Mouse (Mus musculus): ENCODE measurements at regions not wholly inside any gene's neighbourhood (a gene's known extent, or its start where the extent isn't known, plus 50 kb on each side); places are given as distances from the start of the nearest gene placed in this dataset.

GRCm38 (mm10) chr4:131304361-131304777 is 360.2 kb downstream of the Matn1 start:
- 60% methylated on average over 12 of the region's 12 CpGs for WGBS
- no peak overlapping the region for H3K27ac ChIP-seq (ENCODE audit: low read length)
- H3K9ac ChIP-seq (replicated peaks; ENCODE audit: low read depth, low read length): no peak overlapping the region
- no peak overlapping the region for H3K4me2 ChIP-seq (ENCODE audit: low read length)
- H3K4me3 ChIP-seq (replicated peaks; ENCODE audit: low read length): no peak overlapping the region
- no peaks in the 10 kb centered on the region for H3K36me3 ChIP-seq (ENCODE audit: control insufficient read depth, insufficient read depth)
- ATAC-seq: no peak
- H3K9me3 ChIP-seq (ENCODE audit: control insufficient read depth, low read length): no peaks in the 10 kb centered on the region
- peaks cover 11% of the 10 kb centered on the region for H3K4me1 ChIP-seq (replicated peaks; ENCODE audit: control insufficient read depth, insufficient read depth, low read length)
- H3K27me3 ChIP-seq (replicated peaks; ENCODE audit: control insufficient read depth, insufficient read depth, low read length): no peaks in the 10 kb centered on the region

- H3K27me3 ChIP-seq (replicated peaks; ENCODE audit: control insufficient read depth, insufficient read depth, low read length): no peaks in the 10 kb centered on the region
- no peak overlapping the region for H3K4me3 ChIP-seq (replicated peaks; ENCODE audit: low read length)
- no peaks in the 10 kb centered on the region for H3K36me3 ChIP-seq (ENCODE audit: control insufficient read depth, insufficient read depth)
- H3K9ac ChIP-seq (replicated peaks; ENCODE audit: low read depth, low read length): no peak overlapping the region
- no peak for ATAC-seq
- WGBS: 74% methylated on average over 3 of the region's 3 CpGs
- no peaks in the 10 kb centered on the region for H3K4me1 ChIP-seq (replicated peaks; ENCODE audit: control insufficient read depth, insufficient read depth, low read length)
- no peaks in the 10 kb centered on the region for H3K9me3 ChIP-seq (ENCODE audit: control insufficient read depth, low read length)
- H3K4me2 ChIP-seq (ENCODE audit: low read length): no peak overlapping the region
- H3K27ac ChIP-seq (ENCODE audit: low read length): no peak overlapping the region
These were observed 370.0 kb downstream of the Matn1 start for GRCm38 (mm10) chr4:131314231-131314630.

GRCm38 (mm10) chr4:131316041-131316440 is 371.9 kb downstream of the Matn1 start:
- Histone ChIP-seq H3K4me2 (ENCODE audit: low read length) (no peak overlapping the region), H3K4me1 (replicated peaks; ENCODE audit: control insufficient read depth, insufficient read depth, low read length) (no peaks in the 10 kb centered on the region), H3K36me3 (ENCODE audit: control insufficient read depth, insufficient read depth) (no peaks in the 10 kb centered on the region), H3K4me3 (replicated peaks; ENCODE audit: low read length) (no peak overlapping the region), H3K27me3 (replicated peaks; ENCODE audit: control insufficient read depth, insufficient read depth, low read length) (no peaks in the 10 kb centered on the region), H3K9me3 (ENCODE audit: control insufficient read depth, low read length) (no peaks in the 10 kb centered on the region), H3K9ac (replicated peaks; ENCODE audit: low read depth, low read length) (no peak overlapping the region), H3K27ac (ENCODE audit: low read length) (no peak overlapping the region)
- ATAC-seq: no peak
- 73% methylated on average over 3 of the region's 3 CpGs for WGBS

GRCm38 (mm10) chr4:131322323-131322722 is 378.1 kb downstream of the Matn1 start:
- no peak for ATAC-seq
- Histone ChIP-seq H3K27ac (ENCODE audit: low read length) (no peak overlapping the region), H3K9ac (replicated peaks; ENCODE audit: low read depth, low read length) (no peak overlapping the region), H3K4me1 (replicated peaks; ENCODE audit: control insufficient read depth, insufficient read depth, low read length) (no peaks in the 10 kb centered on the region; the same call in none of the 2 replicates), H3K4me2 (ENCODE audit: low read length) (no peak overlapping the region), H3K9me3 (ENCODE audit: control insufficient read depth, low read length) (no peaks in the 10 kb centered on the region), H3K27me3 (replicated peaks; ENCODE audit: control insufficient read depth, insufficient read depth, low read length) (no peaks in the 10 kb centered on the region), H3K36me3 (ENCODE audit: control insufficient read depth, insufficient read depth) (no peaks in the 10 kb centered on the region), H3K4me3 (replicated peaks; ENCODE audit: low read length) (no peak overlapping the region)
- whole genome bisulfite sequencing: 86% methylated on average over 5 of the region's 5 CpGs

- H3K4me1 ChIP-seq (replicated peaks; ENCODE audit: control insufficient read depth, insufficient read depth, low read length): no peaks in the 10 kb centered on the region; the same call in none of the 2 replicates
- no peaks in the 10 kb centered on the region for H3K27me3 ChIP-seq (replicated peaks; ENCODE audit: control insufficient read depth, insufficient read depth, low read length)
- H3K36me3 ChIP-seq (ENCODE audit: control insufficient read depth, insufficient read depth): no peaks in the 10 kb centered on the region
- no peaks in the 10 kb centered on the region for H3K9me3 ChIP-seq (ENCODE audit: control insufficient read depth, low read length)
- H3K4me2 ChIP-seq (ENCODE audit: low read length): no peak overlapping the region
- no peak overlapping the region for H3K9ac ChIP-seq (replicated peaks; ENCODE audit: low read depth, low read length)
- H3K4me3 ChIP-seq (replicated peaks; ENCODE audit: low read length): no peak overlapping the region
- 52% methylated on average over 3 of the region's 3 CpGs for WGBS
- peak; percentile 77 for ATAC-seq
- H3K27ac ChIP-seq (ENCODE audit: low read length): peak overlapping the region; percentile 16
These were observed 380.3 kb downstream of the Matn1 start for GRCm38 (mm10) chr4:131324486-131324885.

- Histone ChIP-seq H3K9me3 (ENCODE audit: control insufficient read depth, low read length) (no peaks in the 10 kb centered on the region), H3K4me3 (replicated peaks; ENCODE audit: low read length) (no peak overlapping the region), H3K9ac (replicated peaks; ENCODE audit: low read depth, low read length) (no peak overlapping the region), H3K27me3 (replicated peaks; ENCODE audit: control insufficient read depth, insufficient read depth, low read length) (no peaks in the 10 kb centered on the region), H3K27ac (ENCODE audit: low read length) (0 out of 2 replicates have a peak overlapping the region, but pooled peaks have one; percentile 42), H3K36me3 (ENCODE audit: control insufficient read depth, insufficient read depth) (no peaks in the 10 kb centered on the region), H3K4me2 (ENCODE audit: low read length) (no peak overlapping the region), H3K4me1 (replicated peaks; ENCODE audit: control insufficient read depth, insufficient read depth, low read length) (no peaks in the 10 kb centered on the region; the same call in none of the 2 replicates)
- peak; percentile 62; the same call in 1 of the 2 replicates for ATAC-seq
- 73% methylated on average over 11 of the region's 11 CpGs for WGBS
These were observed 381.0 kb downstream of the Matn1 start for GRCm38 (mm10) chr4:131325200-131325599.

GRCm38 (mm10) chr4:131325609-131326008 is 381.4 kb downstream of the Matn1 start:
- H3K36me3 ChIP-seq (ENCODE audit: control insufficient read depth, insufficient read depth): no peaks in the 10 kb centered on the region
- H3K9me3 ChIP-seq (ENCODE audit: control insufficient read depth, low read length): no peaks in the 10 kb centered on the region
- H3K27me3 ChIP-seq (replicated peaks; ENCODE audit: control insufficient read depth, insufficient read depth, low read length): no peaks in the 10 kb centered on the region
- no peak overlapping the region for H3K4me2 ChIP-seq (ENCODE audit: low read length)
- 0 out of 2 replicates have a peak overlapping the region, but pooled peaks have one; percentile 42 for H3K27ac ChIP-seq (ENCODE audit: low read length)
- H3K4me3 ChIP-seq (replicated peaks; ENCODE audit: low read length): no peak overlapping the region
- H3K4me1 ChIP-seq (replicated peaks; ENCODE audit: control insufficient read depth, insufficient read depth, low read length): no peaks in the 10 kb centered on the region; the same call in none of the 2 replicates
- H3K9ac ChIP-seq (replicated peaks; ENCODE audit: low read depth, low read length): no peak overlapping the region
- 84% methylated on average over 3 of the region's 3 CpGs for whole genome bisulfite sequencing
- ATAC-seq: no peak

GRCm38 (mm10) chr4:131329398-131329797 is 385.2 kb downstream of the Matn1 start:
- Histone ChIP-seq H3K4me2 (ENCODE audit: low read length) (no peak overlapping the region), H3K9me3 (ENCODE audit: control insufficient read depth, low read length) (no peaks in the 10 kb centered on the region), H3K4me3 (replicated peaks; ENCODE audit: low read length) (no peak overlapping the region), H3K27me3 (replicated peaks; ENCODE audit: control insufficient read depth, insufficient read depth, low read length) (no peaks in the 10 kb centered on the region), H3K4me1 (replicated peaks; ENCODE audit: control insufficient read depth, insufficient read depth, low read length) (no peaks in the 10 kb centered on the region; the same call in none of the 2 replicates), H3K9ac (replicated peaks; ENCODE audit: low read depth, low read length) (no peak overlapping the region), H3K36me3 (ENCODE audit: control insufficient read depth, insufficient read depth) (no peaks in the 10 kb centered on the region), H3K27ac (ENCODE audit: low read length) (no peak overlapping the region)
- peak; percentile 58 for ATAC-seq
- WGBS: 56% methylated on average over 5 of the region's 5 CpGs

GRCm38 (mm10) chr4:131331646-131332045 is 387.5 kb downstream of the Matn1 start:
- Histone ChIP-seq H3K27me3 (replicated peaks; ENCODE audit: control insufficient read depth, insufficient read depth, low read length) (no peaks in the 10 kb centered on the region), H3K4me3 (replicated peaks; ENCODE audit: low read length) (no peak overlapping the region), H3K4me2 (ENCODE audit: low read length) (no peak overlapping the region), H3K9me3 (ENCODE audit: control insufficient read depth, low read length) (no peaks in the 10 kb centered on the region), H3K4me1 (replicated peaks; ENCODE audit: control insufficient read depth, insufficient read depth, low read length) (no peaks in the 10 kb centered on the region), H3K36me3 (ENCODE audit: control insufficient read depth, insufficient read depth) (no peaks in the 10 kb centered on the region), H3K9ac (replicated peaks; ENCODE audit: low read depth, low read length) (no peak overlapping the region), H3K27ac (ENCODE audit: low read length) (no peak overlapping the region)
- ATAC-seq: no peak
- whole genome bisulfite sequencing: 94% methylated on average over 4 of the region's 4 CpGs

GRCm38 (mm10) chr4:131336801-131337200 is 392.6 kb downstream of the Matn1 start:
- WGBS: 92% methylated on average over 3 of the region's 3 CpGs
- no peak for ATAC-seq
- Histone ChIP-seq H3K9ac (replicated peaks; ENCODE audit: low read depth, low read length) (no peak overlapping the region), H3K27me3 (replicated peaks; ENCODE audit: control insufficient read depth, insufficient read depth, low read length) (no peaks in the 10 kb centered on the region), H3K27ac (ENCODE audit: low read length) (no peak overlapping the region), H3K9me3 (ENCODE audit: control insufficient read depth, low read length) (no peaks in the 10 kb centered on the region), H3K4me1 (replicated peaks; ENCODE audit: control insufficient read depth, insufficient read depth, low read length) (peaks cover 9% of the 10 kb centered on the region), H3K4me2 (ENCODE audit: low read length) (no peak overlapping the region), H3K4me3 (replicated peaks; ENCODE audit: low read length) (no peak overlapping the region), H3K36me3 (ENCODE audit: control insufficient read depth, insufficient read depth) (no peaks in the 10 kb centered on the region)
